Mouse (Mus musculus): ENCODE data around the gene Mettl2. TPM values are rescaled to one million over a fixed set of nuclear protein-coding genes. Genes with fewer than 3 reads are reported as not detected.

Gene Mettl2
- polyA plus RNA-seq, 1 experiment from 2014 or later = 22.3 TPM

DNA sequence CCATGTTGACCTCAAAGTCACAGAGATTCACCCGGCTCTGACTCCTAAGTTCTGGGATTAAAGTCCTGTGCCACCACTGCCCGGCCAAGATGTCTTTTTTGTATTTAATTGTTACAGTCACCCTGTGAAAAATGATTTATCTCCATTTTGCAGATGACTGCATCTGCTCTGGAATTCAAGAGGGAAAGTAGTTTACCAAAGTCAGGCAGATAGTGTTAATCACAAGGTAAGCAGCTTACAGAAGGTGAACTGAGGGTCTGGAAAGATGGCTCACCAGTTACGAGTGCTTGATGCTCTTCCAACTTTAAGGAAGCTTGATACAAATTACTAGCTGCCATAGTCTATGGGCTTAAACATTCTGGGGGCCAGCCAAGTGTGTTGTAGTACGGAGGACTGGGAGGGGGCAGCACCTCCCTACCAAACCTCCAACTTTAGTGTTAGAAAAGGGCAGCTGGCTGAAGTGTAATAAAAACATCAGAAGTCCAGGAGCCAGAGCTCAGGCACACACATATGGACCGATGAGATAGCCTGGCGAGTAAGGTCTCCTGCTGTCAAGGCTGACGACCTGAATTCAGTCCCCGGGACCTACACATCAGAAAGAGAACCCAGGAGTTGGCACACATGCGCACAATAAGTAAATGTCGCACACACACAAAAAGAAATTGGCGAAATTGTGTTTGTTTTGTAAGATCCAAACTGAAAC lies 18.4 kb downstream of the Mettl2 start:
- no peak overlapping the region for H3K4me2 ChIP-seq (ENCODE audit: low read length)
- H3K4me3 ChIP-seq (replicated peaks; ENCODE audit: low read depth, low read length) = no peak overlapping the region
- H3K4me1 ChIP-seq (replicated peaks; ENCODE audit: insufficient read depth, low read length) = no peaks in the 10 kb centered on the region
- ATAC-seq (replicated peaks; ENCODE audit: low FRiP score, low read depth) (no peak), DNase-seq (ENCODE audit: low spot score) (peak; percentile 41)
- no peak overlapping the region for H3K27ac ChIP-seq
- H3K27me3 ChIP-seq (ENCODE audit: insufficient read depth, low read length) = no peaks in the 10 kb centered on the region
- no peak overlapping the region for H3K9ac ChIP-seq (ENCODE audit: low read depth, low read length)
- TF ChIP-seq CTCF (IDR thresholded peaks at IDR 0.05; ENCODE audit: low read depth) = peak; percentile 31
- no peaks in the 10 kb centered on the region for H3K9me3 ChIP-seq (replicated peaks; ENCODE audit: low read length)
- WGBS = 58% methylated on average over 11 of the region's 11 CpGs
- peaks cover 9% of the 10 kb centered on the region; the same call in 1 of the 2 replicates for H3K36me3 ChIP-seq (ENCODE audit: insufficient read depth, low read length)

DNA sequence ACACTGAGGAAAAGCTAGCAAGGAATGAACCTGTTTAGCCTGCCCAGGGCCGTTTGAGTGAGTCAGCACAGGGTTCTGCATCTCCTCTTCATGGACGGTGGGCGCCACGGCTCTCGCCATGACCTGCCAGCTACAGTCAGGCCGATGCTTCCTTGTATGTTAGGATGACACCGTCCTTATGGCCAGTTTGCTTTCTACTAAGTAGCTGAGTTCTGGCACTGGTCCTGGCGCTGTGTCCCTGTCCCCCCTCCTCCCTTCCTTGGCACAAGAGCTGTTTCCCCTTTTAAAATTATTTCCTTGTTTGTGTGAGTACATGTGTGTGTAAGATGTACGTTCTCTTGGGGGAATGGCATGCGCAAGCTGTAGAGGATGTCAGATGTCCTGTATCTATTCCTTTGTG lies 19.0 kb downstream of the Mettl2 start:
- Histone ChIP-seq H3K4me1 (replicated peaks; ENCODE audit: insufficient read depth, low read length) (no peaks in the 10 kb centered on the region), H3K4me3 (replicated peaks; ENCODE audit: low read depth, low read length) (no peak overlapping the region), H3K36me3 (ENCODE audit: insufficient read depth, low read length) (peaks cover 4% of the 10 kb centered on the region; the same call in 1 of the 2 replicates), H3K27me3 (ENCODE audit: insufficient read depth, low read length) (no peaks in the 10 kb centered on the region), H3K27ac (no peak overlapping the region), H3K4me2 (ENCODE audit: low read length) (no peak overlapping the region), H3K9me3 (replicated peaks; ENCODE audit: low read length) (no peaks in the 10 kb centered on the region), H3K9ac (ENCODE audit: low read depth, low read length) (no peak overlapping the region)
- 74% methylated on average over 10 of the region's 10 CpGs for WGBS
- ATAC-seq (replicated peaks; ENCODE audit: low FRiP score, low read depth) (no peak), DNase-seq (ENCODE audit: low spot score) (no peak)
- TF ChIP-seq CTCF (IDR thresholded peaks at IDR 0.05; ENCODE audit: low read depth) = no peak

DNA sequence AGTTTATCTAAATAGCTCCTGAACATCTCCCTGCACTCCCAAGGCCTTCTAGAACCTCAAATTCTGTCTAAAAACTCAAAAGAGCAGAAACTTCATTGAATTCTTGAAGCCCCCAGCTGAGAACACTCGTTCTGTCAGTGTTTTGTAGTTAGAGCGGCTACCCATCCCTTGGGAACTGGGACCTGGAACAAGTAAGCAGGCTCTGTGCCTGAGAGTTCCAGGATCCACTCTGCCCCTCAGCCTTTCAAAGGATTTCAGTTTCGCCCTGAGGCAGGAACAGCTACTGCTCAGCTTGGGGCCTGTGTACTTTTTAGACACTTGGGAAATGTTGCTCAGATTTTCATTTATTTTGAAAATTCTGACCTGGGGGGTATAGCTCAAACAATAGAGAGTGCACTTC lies 20.4 kb downstream of the Mettl2 start, which contains the start of gene Gm10842:
TSS of gene Gm10842 (plus strand) at position 301 of the 400 bp plus-strand sequence.
- Histone ChIP-seq H3K27ac (no peak within 1 kb of the TSS), H3K27me3 (ENCODE audit: insufficient read depth, low read length) (no peaks in the 10 kb centered on the region), H3K4me2 (ENCODE audit: low read length) (no peak within 1 kb of the TSS), H3K36me3 (ENCODE audit: insufficient read depth, low read length) (no peaks in the 10 kb centered on the region), H3K9me3 (replicated peaks; ENCODE audit: low read length) (no peaks in the 10 kb centered on the region), H3K4me1 (replicated peaks; ENCODE audit: insufficient read depth, low read length) (no peaks in the 10 kb centered on the region), H3K9ac (ENCODE audit: low read depth, low read length) (no peak within 1 kb of the TSS), H3K4me3 (replicated peaks; ENCODE audit: low read depth, low read length) (no peak within 1 kb of the TSS)
- no peak for TF ChIP-seq CTCF (IDR thresholded peaks at IDR 0.05; ENCODE audit: low read depth)
- no peak for ATAC-seq (replicated peaks; ENCODE audit: low FRiP score, low read depth)
- 77% methylated on average over 3 of the region's 3 CpGs for WGBS
- DNase-seq (ENCODE audit: low spot score) = no peak

DNA sequence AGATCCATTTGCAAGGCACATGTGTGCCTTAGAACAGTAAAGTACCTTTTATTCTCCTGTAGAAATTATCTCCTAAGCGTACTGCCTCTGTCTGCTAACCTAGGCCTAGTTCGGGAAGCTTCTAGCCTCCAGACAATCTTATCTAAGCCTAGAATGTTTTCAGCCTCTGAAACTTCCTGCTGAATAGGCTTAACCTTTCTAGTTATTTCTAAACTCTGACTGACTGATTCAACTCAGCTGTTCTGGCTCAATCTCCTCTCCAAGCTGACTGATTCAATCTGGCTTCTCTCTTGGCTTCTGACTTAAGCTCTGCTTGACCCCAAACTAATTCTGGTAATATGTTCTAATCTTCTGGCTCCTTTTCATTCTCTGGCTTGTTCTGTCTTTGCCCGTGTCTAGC lies 23.1 kb downstream of the Mettl2 start:
- Histone ChIP-seq H3K36me3 (ENCODE audit: insufficient read depth, low read length) (no peaks in the 10 kb centered on the region), H3K4me2 (ENCODE audit: low read length) (no peak overlapping the region), H3K9me3 (replicated peaks; ENCODE audit: low read length) (no peaks in the 10 kb centered on the region), H3K4me1 (replicated peaks; ENCODE audit: insufficient read depth, low read length) (peaks cover 5% of the 10 kb centered on the region; the same call in 1 of the 2 replicates), H3K27ac (no peak overlapping the region), H3K27me3 (ENCODE audit: insufficient read depth, low read length) (no peaks in the 10 kb centered on the region), H3K4me3 (replicated peaks; ENCODE audit: low read depth, low read length) (no peak overlapping the region), H3K9ac (ENCODE audit: low read depth, low read length) (no peak overlapping the region)
- TF ChIP-seq CTCF (IDR thresholded peaks at IDR 0.05; ENCODE audit: low read depth) = no peak
- no peak for ATAC-seq (replicated peaks; ENCODE audit: low FRiP score, low read depth)
- DNase-seq (ENCODE audit: low spot score) = no peak
- WGBS = 77% methylated on average over 3 of the region's 3 CpGs

DNA sequence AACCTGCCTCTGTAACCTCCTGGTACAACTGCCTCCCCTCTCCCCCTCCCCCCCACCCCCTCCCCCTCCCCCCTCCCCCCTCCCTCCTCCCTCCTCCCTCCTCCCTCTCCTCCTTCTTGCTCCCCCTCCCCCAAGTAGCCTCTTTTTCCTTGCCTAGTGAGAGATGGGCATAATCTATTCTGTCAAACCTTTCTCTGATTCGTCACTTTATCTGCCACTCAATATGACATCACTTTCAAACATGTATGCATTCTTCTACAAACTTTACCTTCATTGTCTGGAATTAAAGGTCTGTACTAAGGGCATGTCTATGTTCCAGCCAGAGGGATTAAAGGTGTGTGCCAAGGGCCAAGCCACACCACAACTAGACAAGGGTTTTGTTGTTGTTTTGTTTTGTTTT lies 23.5 kb downstream of the Mettl2 start:
- H3K9me3 ChIP-seq (replicated peaks; ENCODE audit: low read length) = no peaks in the 10 kb centered on the region
- 83% methylated on average over 1 of the region's 1 CpGs for WGBS
- H3K27me3 ChIP-seq (ENCODE audit: insufficient read depth, low read length) = no peaks in the 10 kb centered on the region
- H3K4me2 ChIP-seq (ENCODE audit: low read length) = no peak overlapping the region
- no peak for TF ChIP-seq CTCF (IDR thresholded peaks at IDR 0.05; ENCODE audit: low read depth)
- H3K4me1 ChIP-seq (replicated peaks; ENCODE audit: insufficient read depth, low read length) = peaks cover 5% of the 10 kb centered on the region; the same call in 1 of the 2 replicates
- no peak for DNase-seq (ENCODE audit: low spot score)
- H3K4me3 ChIP-seq (replicated peaks; ENCODE audit: low read depth, low read length) = no peak overlapping the region
- ATAC-seq (replicated peaks; ENCODE audit: low FRiP score, low read depth) = no peak
- H3K36me3 ChIP-seq (ENCODE audit: insufficient read depth, low read length) = no peaks in the 10 kb centered on the region
- no peak overlapping the region for H3K27ac ChIP-seq
- no peak overlapping the region for H3K9ac ChIP-seq (ENCODE audit: low read depth, low read length)

DNA sequence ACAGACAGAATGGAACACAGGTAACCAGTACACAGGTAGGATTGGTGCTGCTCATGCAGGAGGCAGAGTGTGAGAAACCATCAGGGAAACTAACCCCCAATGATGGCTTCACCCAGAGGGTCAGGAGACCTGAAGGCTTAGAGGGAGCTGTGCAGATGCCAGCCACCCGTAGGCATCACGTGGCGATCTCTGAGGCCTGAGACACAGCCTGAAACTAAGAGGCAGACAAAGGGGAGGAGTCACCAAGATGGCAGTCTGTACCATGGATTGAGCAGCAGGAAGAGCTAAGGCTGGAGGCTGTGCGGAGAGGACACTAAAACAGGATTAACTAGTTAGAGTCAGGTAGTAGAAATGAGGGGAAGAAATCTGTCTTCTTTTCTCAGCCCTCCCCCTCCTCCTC lies 24.5 kb downstream of the Mettl2 start:
- TF ChIP-seq CTCF (IDR thresholded peaks at IDR 0.05; ENCODE audit: low read depth) = no peak
- H3K4me3 ChIP-seq (replicated peaks; ENCODE audit: low read depth, low read length) = no peak overlapping the region
- no peaks in the 10 kb centered on the region for H3K36me3 ChIP-seq (ENCODE audit: insufficient read depth, low read length)
- H3K4me1 ChIP-seq (replicated peaks; ENCODE audit: insufficient read depth, low read length) = peaks cover 5% of the 10 kb centered on the region; the same call in 1 of the 2 replicates
- no peaks in the 10 kb centered on the region for H3K27me3 ChIP-seq (ENCODE audit: insufficient read depth, low read length)
- no peak overlapping the region for H3K27ac ChIP-seq
- H3K9me3 ChIP-seq (replicated peaks; ENCODE audit: low read length) = no peaks in the 10 kb centered on the region
- DNase-seq (ENCODE audit: low spot score) = no peak
- 68% methylated on average over 4 of the region's 4 CpGs for WGBS
- H3K4me2 ChIP-seq (ENCODE audit: low read length) = no peak overlapping the region
- no peak for ATAC-seq (replicated peaks; ENCODE audit: low FRiP score, low read depth)
- H3K9ac ChIP-seq (ENCODE audit: low read depth, low read length) = no peak overlapping the region
